Mouse (Mus musculus) heart, embryonic 11.5 days (tissue): ENCODE measurements at regions not wholly inside any gene's neighbourhood (a gene's known extent, or its start where the extent isn't known, plus 50 kb on each side); places are given as distances from the start of the nearest gene placed in this dataset.

Source experiments
- ATAC-seq: fragments of 200-750 bp; cut with Nextera tagmentation; replicated peaks from 2 replicates; pipeline ENCODE4 v1.8.0; 2017; ENCODE audit warnings: moderate library complexity; ENCODE audit not compliant: insufficient number of reproducible peaks, low FRiP score, low TSS enrichment
- H3K27ac ChIP-seq: fragments of 300-500 bp; sonication (generic); 2 replicates; pipeline ENCODE4 v1.5.1; 2014; ENCODE audit warnings: mild to moderate bottlenecking, low read depth, low read length
- H3K27me3 ChIP-seq: fragments of 300-500 bp; sonication (generic); 2 replicates; pipeline ENCODE4 v1.6.1; 2014; ENCODE audit warnings: mild to moderate bottlenecking, low read length, mixed read lengths; ENCODE audit not compliant: control insufficient read depth, insufficient read depth
- H3K36me3 ChIP-seq: fragments of 300-500 bp; sonication (generic); 2 replicates; pipeline ENCODE4 v1.6.1; 2014; ENCODE audit warnings: mild to moderate bottlenecking, low read length, moderate library complexity, mixed read lengths; ENCODE audit not compliant: control insufficient read depth, insufficient read depth
- H3K4me1 ChIP-seq: fragments of 300-500 bp; sonication (generic); 2 replicates; pipeline ENCODE4 v1.6.1; 2014; ENCODE audit warnings: low read length; ENCODE audit not compliant: control insufficient read depth, insufficient read depth
- H3K4me2 ChIP-seq: fragments of 300-500 bp; sonication (generic); 2 replicates; pipeline ENCODE4 v1.6.1; 2014; ENCODE audit warnings: mild to moderate bottlenecking, moderate library complexity
- H3K4me3 ChIP-seq: fragments of 300-500 bp; sonication (generic); 2 replicates; pipeline ENCODE4 v1.5.1; 2014; ENCODE audit warnings: low read depth, low read length
- H3K9ac ChIP-seq: fragments of 300-500 bp; sonication (generic); 2 replicates; pipeline ENCODE4 v1.6.1; 2014; ENCODE audit warnings: mild to moderate bottlenecking, low read depth, low read length, moderate library complexity
- H3K9me3 ChIP-seq: fragments of 300-500 bp; sonication (generic); replicated peaks from 2 replicates; pipeline ENCODE4 v1.6.1; 2016; ENCODE audit warnings: low read length; ENCODE audit not compliant: control insufficient read depth
- WGBS: fragments of 180-500 bp; shearing (Covaris S2); extraction: QIAGEN DNeasy Blood & Tissue Kit; methylation state at CpG from one replicate; pipeline ENCODE4 v1.1.7; 2014; ENCODE audit not compliant: insufficient replicate concordance; 5-methylcytosine and 5-hydroxymethylcytosine counted together

DNA sequence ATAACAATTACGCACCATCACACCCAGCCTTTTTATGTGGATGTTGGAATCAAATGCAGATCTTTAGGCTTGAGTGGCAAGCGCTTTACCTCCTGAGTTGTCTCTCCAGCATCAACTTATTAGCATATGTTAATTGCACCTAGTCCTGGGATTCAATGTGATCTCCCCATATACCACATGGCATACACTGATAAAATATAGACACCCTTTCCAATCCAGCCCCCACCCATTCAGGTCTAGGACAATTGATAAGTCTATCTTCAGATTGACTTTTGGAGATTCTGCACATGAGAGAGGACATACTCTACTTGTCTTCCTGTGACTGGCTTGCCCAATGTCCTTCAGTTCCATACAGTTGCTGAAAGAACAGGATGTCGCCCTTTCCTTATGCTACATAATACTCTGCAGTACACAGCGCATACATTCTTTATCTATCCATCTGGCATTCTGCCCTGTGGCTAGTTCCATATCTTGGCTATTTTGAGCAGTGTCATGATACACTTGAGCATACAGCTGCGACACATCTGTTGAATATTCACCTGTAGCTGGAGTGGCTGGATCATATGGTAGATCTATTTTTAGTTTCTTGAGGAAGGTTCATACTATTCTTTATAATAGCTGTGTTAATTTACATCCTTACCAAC lies 120.3 kb downstream of the Gsdmc2 start:
- ATAC-seq = no peak
- Histone ChIP-seq H3K9ac (no peak overlapping the region), H3K9me3 (no peaks in the 10 kb centered on the region), H3K4me1 (peaks cover 19% of the 10 kb centered on the region), H3K27me3 (no peaks in the 10 kb centered on the region), H3K36me3 (no peaks in the 10 kb centered on the region), H3K4me2 (no peak overlapping the region), H3K27ac (no peak overlapping the region; the same call in 1 of the 2 replicates), H3K4me3 (no peak overlapping the region)
- 79% methylated on average over 5 of the region's 5 CpGs for WGBS

DNA sequence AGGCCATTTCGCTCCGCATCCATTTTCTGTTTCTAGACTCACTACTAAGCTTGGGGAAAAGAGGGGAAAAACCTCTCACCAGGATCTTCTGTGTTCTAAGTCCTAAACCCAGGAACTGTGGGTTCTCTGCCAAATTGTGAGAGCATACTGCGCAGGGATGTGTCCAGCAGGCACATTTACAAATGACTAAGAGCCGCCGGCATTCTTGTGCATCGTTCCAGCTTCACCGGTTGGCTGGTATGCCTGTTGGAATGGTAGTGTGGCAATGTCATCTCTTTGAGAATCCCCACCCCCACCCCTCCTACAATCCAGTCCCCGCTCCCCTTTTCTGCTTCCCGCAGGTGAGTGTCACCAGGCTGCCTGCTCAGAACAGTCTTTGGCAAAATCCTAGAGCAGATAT lies 122.0 kb downstream of the Gsdmc2 start:
- WGBS = 64% methylated on average over 9 of the region's 9 CpGs
- Histone ChIP-seq H3K27ac (no peak overlapping the region), H3K4me3 (no peak overlapping the region), H3K9me3 (no peaks in the 10 kb centered on the region), H3K36me3 (no peaks in the 10 kb centered on the region), H3K4me1 (peaks cover 19% of the 10 kb centered on the region), H3K9ac (no peak overlapping the region), H3K4me2 (no peak overlapping the region), H3K27me3 (no peaks in the 10 kb centered on the region)
- no peak for ATAC-seq

- H3K9ac ChIP-seq = no peak overlapping the region
- 52% methylated on average over 3 of the region's 3 CpGs for WGBS
- no peak for ATAC-seq
Observed at GRCm38 (mm10) chr15:63721669-63722357, 123.2 kb downstream of the Gsdmc2 start.

DNA sequence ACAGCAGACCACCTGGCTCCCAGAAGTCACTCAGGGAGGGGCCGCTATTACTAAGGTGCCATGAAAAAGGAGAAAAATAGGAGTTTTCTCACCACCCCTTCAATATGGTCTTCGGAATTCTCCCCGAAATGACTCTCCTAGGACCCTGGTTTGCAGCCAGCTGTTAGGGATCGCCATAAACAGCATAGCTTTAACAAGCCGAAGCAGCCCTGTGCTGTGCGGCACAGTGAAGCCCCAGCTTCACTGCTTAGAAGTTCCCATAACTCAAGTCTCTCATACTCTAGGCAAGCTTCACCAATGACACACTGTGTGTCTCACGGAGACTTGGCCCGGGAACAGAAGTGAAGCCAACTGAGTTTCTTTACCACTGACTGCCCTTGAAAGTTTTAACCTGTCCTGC lies 127.2 kb downstream of the Gsdmc2 start:
- Histone ChIP-seq H3K27ac (no peak overlapping the region), H3K9me3 (no peaks in the 10 kb centered on the region), H3K36me3 (no peaks in the 10 kb centered on the region), H3K4me3 (no peak overlapping the region), H3K27me3 (no peaks in the 10 kb centered on the region), H3K4me1 (no peaks in the 10 kb centered on the region), H3K4me2 (no peak overlapping the region), H3K9ac (no peak overlapping the region)
- no peak for ATAC-seq
- WGBS = 88% methylated on average over 8 of the region's 8 CpGs

More at GRCm38 (mm10) chr15:63721669-63722357, 123.2 kb downstream of the Gsdmc2 start:
- Histone ChIP-seq H3K27ac (no peak overlapping the region), H3K4me1 (peaks cover 15% of the 10 kb centered on the region), H3K4me3 (no peak overlapping the region), H3K9me3 (no peaks in the 10 kb centered on the region), H3K4me2 (no peak overlapping the region), H3K36me3 (no peaks in the 10 kb centered on the region), H3K27me3 (no peaks in the 10 kb centered on the region)

- Histone ChIP-seq H3K9ac (no peak overlapping the region), H3K36me3 (no peaks in the 10 kb centered on the region), H3K4me1 (no peaks in the 10 kb centered on the region), H3K27ac (no peak overlapping the region), H3K4me2 (no peak overlapping the region), H3K4me3 (no peak overlapping the region), H3K27me3 (no peaks in the 10 kb centered on the region), H3K9me3 (no peaks in the 10 kb centered on the region)
- WGBS = 76% methylated on average over 3 of the region's 3 CpGs
- no peak for ATAC-seq
Observed at GRCm38 (mm10) chr15:63713697-63714096, 131.3 kb downstream of the Gsdmc2 start.

DNA sequence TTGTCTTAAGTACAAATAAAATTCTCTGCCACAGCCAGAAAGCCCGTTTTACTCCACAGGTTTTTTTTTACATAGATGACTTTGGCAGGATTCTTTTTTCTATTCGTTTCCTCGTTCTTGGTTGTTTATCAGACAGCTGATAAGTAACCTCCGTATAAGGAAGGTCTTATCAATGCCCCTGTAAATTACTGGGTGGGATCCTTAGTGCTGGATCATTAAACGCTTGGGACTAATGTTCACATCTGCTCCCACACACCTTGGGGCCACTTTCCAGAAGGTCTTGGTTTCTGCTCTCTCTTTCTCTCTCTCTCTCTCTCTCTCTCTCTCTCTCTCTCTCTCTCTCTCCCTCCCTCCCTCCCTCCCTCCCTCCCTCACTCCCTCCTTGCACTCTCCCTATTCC lies 134.6 kb downstream of the Gsdmc2 start:
- H3K36me3 ChIP-seq = no peaks in the 10 kb centered on the region
- H3K4me3 ChIP-seq = no peak overlapping the region
- H3K27ac ChIP-seq = no peak overlapping the region
- no peak overlapping the region for H3K4me2 ChIP-seq
- no peaks in the 10 kb centered on the region for H3K9me3 ChIP-seq
- no peaks in the 10 kb centered on the region for H3K4me1 ChIP-seq
- WGBS = 9% methylated on average over 5 of the region's 5 CpGs
- no peak overlapping the region for H3K9ac ChIP-seq
- ATAC-seq = no peak
- no peaks in the 10 kb centered on the region for H3K27me3 ChIP-seq

DNA sequence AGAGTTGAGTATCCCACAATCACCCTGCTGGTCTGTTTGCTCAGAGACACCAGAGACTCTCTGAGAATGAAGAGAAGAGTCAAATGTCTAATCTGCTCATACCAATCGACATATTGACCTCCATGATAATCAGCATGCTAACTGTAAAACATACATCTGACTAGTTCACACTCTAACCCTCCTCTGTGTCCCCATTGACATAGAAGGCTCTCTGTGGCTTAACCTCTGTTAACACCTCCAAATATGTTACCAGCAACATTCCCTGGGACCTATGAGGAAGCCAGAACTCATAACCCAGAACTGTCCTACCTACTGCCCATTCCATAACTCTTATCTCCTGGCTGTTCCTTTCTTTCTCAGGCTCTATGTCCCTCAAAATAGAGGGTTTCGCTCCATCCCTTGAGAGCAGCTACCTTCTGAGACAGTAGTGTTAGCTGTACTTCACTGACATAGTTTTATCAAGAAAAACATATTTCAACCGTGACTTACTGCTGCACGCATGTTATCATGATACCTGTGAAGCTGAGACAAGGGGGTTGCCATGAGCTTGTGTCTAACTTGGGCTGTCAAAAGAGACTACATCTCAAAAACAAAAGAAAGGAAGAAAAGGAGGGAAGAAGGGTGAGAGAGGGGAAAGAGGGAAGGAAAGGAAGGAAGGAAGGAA lies 135.6 kb downstream of the Gsdmc2 start:
- Histone ChIP-seq H3K9me3 (no peaks in the 10 kb centered on the region), H3K9ac (no peak overlapping the region), H3K27me3 (no peaks in the 10 kb centered on the region), H3K4me2 (no peak overlapping the region), H3K4me1 (no peaks in the 10 kb centered on the region), H3K4me3 (no peak overlapping the region), H3K36me3 (no peaks in the 10 kb centered on the region), H3K27ac (no peak overlapping the region)
- 87% methylated on average over 4 of the region's 4 CpGs for WGBS
- ATAC-seq = no peak

- WGBS = 87% methylated on average over 8 of the region's 8 CpGs
- H3K9me3 ChIP-seq = no peaks in the 10 kb centered on the region
- no peaks in the 10 kb centered on the region for H3K36me3 ChIP-seq
- H3K4me1 ChIP-seq = no peaks in the 10 kb centered on the region
- no peak overlapping the region for H3K4me3 ChIP-seq
- H3K9ac ChIP-seq = no peak overlapping the region
- ATAC-seq = no peak
- H3K27ac ChIP-seq = no peak overlapping the region
- H3K4me2 ChIP-seq = no peak overlapping the region
- no peaks in the 10 kb centered on the region for H3K27me3 ChIP-seq
Observed at GRCm38 (mm10) chr15:63704636-63705035, 140.3 kb downstream of the Gsdmc2 start.
